Mouse (Mus musculus) T-helper 1 cell (primary cell): Measurements from ENCODE around the gene Lcmt1.

Source experiments
- in situ Hi-C: fragments of 300-600 bp; cut with MboI, MseI; formaldehyde crosslinking; loops from one replicate; pipeline ENCODE4 v1.15.1; 2025; ENCODE audit warnings: high pct_unique_total_duplicates

Lcmt1 gene

GRCm38 (mm10) chr7:123397931-123398330, 28.3 kb downstream of the Lcmt1 start:
- in situ Hi-C loops: no loop called here

GRCm38 (mm10) chr7:123398828-123399227, 29.2 kb downstream of the Lcmt1 start:
- in situ Hi-C loops: no loop called here

- in situ Hi-C loops: no loop called here
These were observed 29.7 kb downstream of the Lcmt1 start for GRCm38 (mm10) chr7:123399286-123399685.

- in situ Hi-C loops: no loop called here
These were observed 31.5 kb downstream of the Lcmt1 start for GRCm38 (mm10) chr7:123401121-123401520.

GRCm38 (mm10) chr7:123404198-123404597, 34.6 kb downstream of the Lcmt1 start:
- in situ Hi-C loops: no loop called here

GRCm38 (mm10) chr7:123405619-123406018, 36.0 kb downstream of the Lcmt1 start:
- in situ Hi-C loops: no loop called here

GRCm38 (mm10) chr7:123406988-123407387, 37.4 kb downstream of the Lcmt1 start:
- in situ Hi-C loops: no loop called here

GRCm38 (mm10) chr7:123410502-123410901, 40.9 kb downstream of the Lcmt1 start:
- in situ Hi-C loops: no loop called here

GRCm38 (mm10) chr7:123411109-123411508, 41.5 kb downstream of the Lcmt1 start:
- in situ Hi-C loops: no loop called here

- in situ Hi-C loops: no loop called here
These were observed 42.6 kb downstream of the Lcmt1 start for GRCm38 (mm10) chr7:123412143-123412542.

- in situ Hi-C loops: no loop called here
These were observed 47.2 kb downstream of the Lcmt1 start for GRCm38 (mm10) chr7:123416803-123417202.

GRCm38 (mm10) chr7:123417661-123418060, 48.1 kb downstream of the Lcmt1 start:
- in situ Hi-C loops: no loop called here

GRCm38 (mm10) chr7:123419984-123420383, 50.4 kb downstream of the Lcmt1 start:
- in situ Hi-C loops: no loop called here

- in situ Hi-C loops: no loop called here
These were observed 52.4 kb downstream of the Lcmt1 start for GRCm38 (mm10) chr7:123421958-123422357.

GRCm38 (mm10) chr7:123424281-123424680, 54.7 kb downstream of the Lcmt1 start:
- in situ Hi-C loops: no loop called here

GRCm38 (mm10) chr7:123425134-123425757, 55.7 kb downstream of the Lcmt1 start:
- in situ Hi-C loops: no loop called here

GRCm38 (mm10) chr7:123429624-123430410, 60.2 kb downstream of the Lcmt1 start:
- in situ Hi-C loops: no loop called here

- in situ Hi-C loops: no loop called here
These were observed 60.8 kb downstream of the Lcmt1 start for GRCm38 (mm10) chr7:123430411-123430705.

- in situ Hi-C loops: no loop called here
These were observed 61.6 kb downstream of the Lcmt1 start for GRCm38 (mm10) chr7:123431206-123431605.

- in situ Hi-C loops: no loop called here
These were observed 72.5 kb downstream of the Lcmt1 start for GRCm38 (mm10) chr7:123442079-123442478.

- in situ Hi-C loops: no loop called here
These were observed 79.2 kb downstream of the Lcmt1 start for GRCm38 (mm10) chr7:123448794-123449193.

GRCm38 (mm10) chr7:123449676-123450075, 80.1 kb downstream of the Lcmt1 start:
- in situ Hi-C loops: loop anchor here (25.0 kb wide), 1 partner anchor 1712 kb away; the partner anchor contains the start of gene Scnn1g

- in situ Hi-C loops: loop anchor here (25.0 kb wide), 1 partner anchor 1713 kb away; the partner anchor contains the start of gene Scnn1g
These were observed 80.9 kb downstream of the Lcmt1 start for GRCm38 (mm10) chr7:123450515-123450914.
